Mouse (Mus musculus) small intestine, adult 2 months (tissue): ENCODE measurements around the gene Ptgdr2. TPM values are rescaled to one million over a fixed set of nuclear protein-coding genes. Genes with fewer than 3 reads are reported as not detected.

Experiments used
- H3K27ac ChIP-seq: fragments of 200-500 bp; 2 replicates; pipeline ENCODE4 v1.5.1; 2012; ENCODE audit warnings: low read depth, low read length, control low read depth, inconsistent platforms; ENCODE audit not compliant: insufficient read depth
- H3K27me3 ChIP-seq: fragments of 200-500 bp; 2 replicates; pipeline ENCODE4 v1.6.1; 2012; ENCODE audit warnings: mild to moderate bottlenecking, moderate library complexity, low read length, inconsistent platforms; ENCODE audit not compliant: control insufficient read depth, insufficient read depth
- H3K36me3 ChIP-seq: fragments of 200-500 bp; 2 replicates; pipeline ENCODE4 v1.6.1; 2012; ENCODE audit warnings: mild to moderate bottlenecking, low read length, control low read depth, inconsistent platforms; ENCODE audit not compliant: control insufficient read depth, insufficient read depth
- H3K4me1 ChIP-seq: fragments of 200-500 bp; 2 replicates; pipeline ENCODE4 v1.6.1; 2012; ENCODE audit warnings: low read length, inconsistent platforms, mixed read lengths; ENCODE audit not compliant: control insufficient read depth, insufficient read depth, insufficient read length
- H3K4me3 ChIP-seq: fragments of 200-500 bp; 2 replicates; pipeline ENCODE4 v1.5.1; 2012; ENCODE audit warnings: low read depth, mild to moderate bottlenecking, control low read depth, inconsistent platforms, low read length, moderate library complexity
- CTCF ChIP-seq: fragments of 200-500 bp; IDR thresholded peaks from 2 replicates; pipeline ENCODE4 v1.5.1; 2012; ENCODE audit warnings: low read depth, mild to moderate bottlenecking, control low read depth, inconsistent platforms, low read length, moderate library complexity, mixed read lengths; ENCODE audit not compliant: insufficient replicate concordance, insufficient read length; ENCODE audit errors: extremely low read depth
- POLR2A ChIP-seq: fragments of 200-500 bp; IDR thresholded peaks from 2 replicates; pipeline ENCODE4 v1.6.1; 2012; ENCODE audit warnings: low read depth, mild to moderate bottlenecking, control low read depth, inconsistent platforms, low read length, moderate library complexity
- WGBS: fragments of 180-500 bp; shearing (Covaris S2); methylation state at CpG from one replicate; pipeline ENCODE4 v1.1.7; 2018; 5-methylcytosine and 5-hydroxymethylcytosine counted together
- polyA plus RNA-seq: library from polyadenylated mRNA; depleted of rRNA; stranded (reverse); fragments of >200 nt; gene quantifications from 2 replicates; pipeline ENCODE4 v1.2.3, GENCODE M21; 2012; rRNA removed

Ptgdr2 gene
- polyA plus RNA-seq = 0.86 and 1.1 TPM in 2 replicates

- no peak for TF ChIP-seq POLR2A
- no peak for TF ChIP-seq CTCF
- Histone ChIP-seq H3K36me3 (peaks cover 4% of the 10 kb centered on the region), H3K4me3 (no peak within 1 kb of the TSS), H3K4me1 (peaks cover 12% of the 10 kb centered on the region), H3K27me3 (no peaks in the 10 kb centered on the region), H3K27ac (no peak within 1 kb of the TSS)
- WGBS = 26% methylated on average over 5 of the region's 5 CpGs
These were observed at the start of gene Ptgdr2 for GRCm38 (mm10) chr19:10937110-10937563. Gene Ptgdr2, plus strand, starts transcription at chr19:10937160.

DNA sequence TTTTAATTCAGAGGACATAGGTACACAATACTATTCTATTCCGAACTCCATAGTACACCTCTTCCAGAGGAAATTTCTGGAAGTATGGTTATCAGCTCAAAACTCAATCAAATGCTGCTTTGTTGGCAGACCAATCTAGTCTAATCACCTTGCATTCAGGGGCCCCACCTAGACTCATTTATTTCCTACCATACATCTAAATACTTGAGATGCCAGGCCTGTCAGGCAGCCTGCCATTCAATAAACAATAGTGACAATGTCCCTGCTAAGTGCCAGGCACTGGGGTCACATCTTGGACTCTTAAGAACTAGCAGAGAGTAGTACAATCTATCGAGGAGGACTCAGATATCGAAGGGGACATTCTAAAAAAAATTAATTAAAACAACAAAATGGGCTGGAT lies 44.8 kb upstream of the Ptgdr2 start:
- H3K4me3 ChIP-seq = no peak overlapping the region
- H3K4me1 ChIP-seq = peaks cover 2% of the 10 kb centered on the region; the same call in 1 of the 2 replicates
- H3K36me3 ChIP-seq = no peaks in the 10 kb centered on the region
- WGBS = 70% methylated on average over 3 of the region's 3 CpGs
- TF ChIP-seq POLR2A (no peak), CTCF (no peak)
- no peak overlapping the region for H3K27ac ChIP-seq
- H3K27me3 ChIP-seq = no peaks in the 10 kb centered on the region

DNA sequence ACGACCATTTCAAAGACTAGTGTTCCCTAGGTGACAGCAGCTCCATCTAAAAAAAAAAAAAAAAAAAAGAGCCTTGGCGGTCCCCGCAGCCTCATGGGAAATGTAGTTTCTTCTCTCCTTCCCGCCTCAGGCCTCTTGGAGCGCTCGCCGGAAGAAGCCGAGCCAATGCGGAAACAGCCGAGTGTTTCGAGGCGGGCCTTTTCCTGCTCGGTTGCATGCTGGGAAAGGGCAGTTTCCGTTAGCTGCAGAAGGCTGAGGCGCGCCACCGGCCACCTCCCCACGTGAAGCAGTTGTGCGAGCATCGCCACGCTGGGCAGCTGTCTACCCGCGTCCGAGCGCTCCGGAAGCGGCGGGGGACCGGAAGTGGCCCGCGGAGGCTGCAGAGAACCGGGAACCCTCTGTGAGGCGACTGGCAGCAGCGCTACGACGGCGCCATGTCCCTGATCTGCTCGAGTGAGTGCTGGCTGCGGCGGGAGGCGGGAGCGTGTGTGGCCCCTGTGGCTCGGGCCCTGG lies 41.9 kb upstream of the Ptgdr2 start, which contains the start of gene Prpf19:
Gene Prpf19 (plus strand): TSS at position 216 of the 513 bp plus-strand sequence.
- peak within 1 kb of the TSS; percentile 76 for H3K27ac ChIP-seq
- peaks cover 16% of the 10 kb centered on the region for H3K36me3 ChIP-seq
- TF ChIP-seq POLR2A = peak; percentile 87
- no peak for TF ChIP-seq CTCF
- H3K4me1 ChIP-seq = peaks cover 2% of the 10 kb centered on the region; the same call in 1 of the 2 replicates
- H3K4me3 ChIP-seq = peak within 1 kb of the TSS; percentile 92
- H3K27me3 ChIP-seq = no peaks in the 10 kb centered on the region
- WGBS = under 1% methylated on average over 43 of the region's 43 CpGs

GRCm38 (mm10) chr19:10895708-10896107 lies 41.3 kb upstream of the Ptgdr2 start:
- Histone ChIP-seq H3K27me3 (no peaks in the 10 kb centered on the region), H3K27ac (peak overlapping the region; percentile 76), H3K36me3 (peaks cover 23% of the 10 kb centered on the region), H3K4me1 (peaks cover 2% of the 10 kb centered on the region; the same call in 1 of the 2 replicates), H3K4me3 (peak overlapping the region; percentile 92)
- TF ChIP-seq CTCF = no peak
- TF ChIP-seq POLR2A = no peak
- WGBS = under 1% methylated on average over 16 of the region's 16 CpGs

GRCm38 (mm10) chr19:10896849-10897248 lies 40.1 kb upstream of the Ptgdr2 start:
- Histone ChIP-seq H3K4me3 (no peak overlapping the region), H3K27me3 (no peaks in the 10 kb centered on the region), H3K36me3 (peaks cover 32% of the 10 kb centered on the region), H3K4me1 (peaks cover 2% of the 10 kb centered on the region; the same call in 1 of the 2 replicates), H3K27ac (no peak overlapping the region)
- no peak for TF ChIP-seq POLR2A
- TF ChIP-seq CTCF = no peak
- WGBS = 32% methylated on average over 7 of the region's 7 CpGs

GRCm38 (mm10) chr19:10897491-10897890 lies 39.5 kb upstream of the Ptgdr2 start:
- no peak for TF ChIP-seq CTCF
- TF ChIP-seq POLR2A = no peak
- Histone ChIP-seq H3K27me3 (no peaks in the 10 kb centered on the region), H3K27ac (no peak overlapping the region), H3K4me1 (peaks cover 2% of the 10 kb centered on the region; the same call in 1 of the 2 replicates), H3K4me3 (no peak overlapping the region), H3K36me3 (peaks cover 38% of the 10 kb centered on the region)
- 70% methylated on average over 8 of the region's 8 CpGs for WGBS

- Histone ChIP-seq H3K27ac (no peak overlapping the region), H3K36me3 (peaks cover 60% of the 10 kb centered on the region), H3K4me1 (no peaks in the 10 kb centered on the region; the same call in 1 of the 2 replicates), H3K27me3 (no peaks in the 10 kb centered on the region), H3K4me3 (no peak overlapping the region)
- no peak for TF ChIP-seq CTCF
- TF ChIP-seq POLR2A = no peak
- 52% methylated on average over 6 of the region's 6 CpGs for WGBS
These were observed 36.6 kb upstream of the Ptgdr2 start for GRCm38 (mm10) chr19:10900315-10900714.

DNA sequence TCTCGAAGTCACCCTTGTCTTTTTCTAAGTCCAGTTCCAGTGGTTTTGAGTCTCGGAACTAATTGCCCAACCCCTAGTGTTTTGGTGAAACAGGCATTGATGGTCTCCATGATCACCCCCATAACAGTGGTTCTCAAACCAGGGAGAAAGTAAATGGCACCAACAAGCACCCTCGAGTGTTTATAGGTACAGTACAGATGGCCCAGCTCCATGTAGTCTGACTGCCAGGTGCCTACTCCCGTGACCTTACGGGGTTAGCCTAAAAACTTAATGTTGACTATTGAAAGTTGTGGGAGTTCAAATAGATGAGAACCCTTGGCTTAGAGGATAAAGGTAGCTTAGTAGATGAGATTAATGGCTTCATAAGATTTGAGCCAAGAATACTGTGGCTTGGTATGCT lies 35.9 kb upstream of the Ptgdr2 start:
- H3K36me3 ChIP-seq = peaks cover 63% of the 10 kb centered on the region
- TF ChIP-seq POLR2A (no peak), CTCF (no peak)
- H3K27me3 ChIP-seq = no peaks in the 10 kb centered on the region
- 79% methylated on average over 5 of the region's 5 CpGs for WGBS
- H3K27ac ChIP-seq = no peak overlapping the region
- peaks cover 2% of the 10 kb centered on the region; the same call in 1 of the 2 replicates for H3K4me1 ChIP-seq
- H3K4me3 ChIP-seq = no peak overlapping the region
